Mouse (Mus musculus) hindbrain, postnatal 0 days (tissue): Measurements from ENCODE around the gene Lipn. TPM values are rescaled to one million over a fixed set of nuclear protein-coding genes. Genes with fewer than 3 reads are reported as not detected.
A peak's percentile ranks its signal among the peaks of the same experiment; 100 is the strongest.

Experiments
- ATAC-seq: fragments of 200-750 bp; cut with Nextera tagmentation; 2 replicates; pipeline ENCODE4 v1.8.0; 2017; ENCODE audit warnings: mild to moderate bottlenecking, moderate TSS enrichment, moderate library complexity
- DNase-seq: peaks from one replicate; pipeline ENCODE4 v3.0.0-alpha.2; 2015; ENCODE audit warnings: low spot score
- H3K27ac ChIP-seq: fragments of 300-500 bp; sonication (generic); 2 replicates; pipeline ENCODE4 v1.5.1; 2014; ENCODE audit warnings: mild to moderate bottlenecking
- H3K27me3 ChIP-seq: fragments of 300-500 bp; sonication (generic); 2 replicates; pipeline ENCODE4 v1.6.1; 2014; ENCODE audit warnings: low read length, mixed read lengths; ENCODE audit not compliant: insufficient read depth
- H3K36me3 ChIP-seq: fragments of 300-500 bp; sonication (generic); 2 replicates; pipeline ENCODE4 v1.6.1; 2014; ENCODE audit warnings: low read length, mixed read lengths; ENCODE audit not compliant: insufficient read depth
- H3K4me1 ChIP-seq: fragments of 300-500 bp; sonication (generic); 2 replicates; pipeline ENCODE4 v1.6.1; 2014; ENCODE audit warnings: antibody characterized with exemption, low read length, mixed read lengths; ENCODE audit not compliant: insufficient read depth
- H3K4me2 ChIP-seq: fragments of 300-500 bp; sonication (generic); 2 replicates; pipeline ENCODE4 v1.6.1; 2014; ENCODE audit warnings: low read depth, mild to moderate bottlenecking, low read length, moderate library complexity, mixed read lengths
- H3K4me3 ChIP-seq: fragments of 300-500 bp; sonication (generic); 2 replicates; pipeline ENCODE4 v1.5.1; 2014; ENCODE audit warnings: low read length
- H3K9ac ChIP-seq: fragments of 300-500 bp; sonication (generic); replicated peaks from 2 replicates; pipeline ENCODE4 v1.6.1; 2014; ENCODE audit warnings: mild to moderate bottlenecking, low read length, moderate library complexity, mixed read lengths
- H3K9me3 ChIP-seq: fragments of 300-500 bp; sonication (generic); 2 replicates; pipeline ENCODE4 v1.6.1; 2016; ENCODE audit warnings: low read length, mixed read lengths
- CTCF ChIP-seq: IDR thresholded peaks from 2 replicates; pipeline ENCODE4 v1.5.1; 2016; ENCODE audit warnings: antibody characterized with exemption, control low read depth, low read depth
- WGBS: fragments of 180-500 bp; shearing (Covaris S2); extraction: QIAGEN DNeasy Blood & Tissue Kit; methylation state at CpG from one replicate; pipeline ENCODE4 v1.1.7; 2014; 5-methylcytosine and 5-hydroxymethylcytosine counted together
- microRNA-seq, 2 experiments: library from miRNA; unstranded; fragments of <30 nt; microRNA quantifications; one replicate each; pipeline ENCODE4; 2016
- polyA plus RNA-seq: library from polyadenylated mRNA; unstranded; fragments of >200 nt; fragmentation: Nextera tagmentation; extraction: Ambion mirVana; gene quantifications from 2 replicates; pipeline ENCODE4 v1.2.1, GENCODE M21; 2015
- total RNA-seq: library from RNA; depleted of rRNA; stranded (reverse); fragments of >200 nt; gene quantifications from 2 replicates; pipeline ENCODE4 v1.2.3, GENCODE M21; 2014; rRNA removed

Gene Lipn
- total and polyA plus RNA-seq, 2 experiments from 2014 or later: not detected

DNA sequence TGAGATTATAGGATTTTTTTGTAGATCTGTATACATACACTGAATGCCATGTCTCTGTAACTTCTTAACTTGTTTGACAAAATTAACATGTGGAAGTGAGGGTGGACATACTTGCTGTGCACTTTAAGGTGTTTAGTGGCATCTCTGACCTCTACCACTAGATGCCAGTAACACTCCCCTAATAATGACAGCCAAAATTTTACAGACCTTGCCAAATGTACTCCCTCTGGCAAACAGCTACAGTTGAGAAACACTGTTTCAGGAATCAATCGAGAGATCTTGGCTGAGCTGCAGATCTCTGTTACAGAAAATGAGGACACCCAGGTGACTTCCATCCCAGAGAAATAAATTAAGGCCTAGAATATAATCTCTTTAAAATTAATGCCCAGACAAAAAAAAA lies 29.1 kb downstream of the Lipn start:
- Histone ChIP-seq H3K27me3 (no peaks in the 10 kb centered on the region), H3K36me3 (no peaks in the 10 kb centered on the region), H3K9ac (no peak overlapping the region), H3K9me3 (no peaks in the 10 kb centered on the region), H3K4me2 (no peak overlapping the region), H3K4me1 (no peaks in the 10 kb centered on the region), H3K4me3 (no peak overlapping the region), H3K27ac (no peak overlapping the region)
- WGBS: 51% methylated on average over 1 of the region's 1 CpGs
- peak; percentile 24; the same call in 1 of the 2 replicates for TF ChIP-seq CTCF
- no peak for ATAC-seq
- peak; percentile 2 for DNase-seq

DNA sequence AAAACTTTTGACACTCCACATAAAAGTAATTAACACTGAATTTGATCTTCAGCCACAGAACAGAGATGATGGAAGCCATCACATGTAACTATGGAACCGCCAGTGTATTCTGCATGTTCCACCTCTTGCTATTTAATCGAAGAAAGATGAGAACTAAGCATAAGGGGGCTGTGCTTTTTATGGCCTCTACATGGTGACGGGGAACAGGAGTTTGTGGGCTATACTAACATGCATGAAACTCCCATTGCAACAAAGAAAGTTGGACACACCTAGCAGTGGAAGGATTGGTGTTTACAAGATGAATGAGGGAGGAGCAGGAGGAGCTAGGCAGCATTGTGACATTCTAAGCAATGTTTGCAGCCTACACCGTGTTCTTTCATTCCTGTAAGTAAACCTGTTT lies 33.5 kb downstream of the Lipn start, which contains the start of gene Lipm:
Gene Lipm, plus strand, starts transcription at position 301 of the 400 bp plus-strand sequence.
- Histone ChIP-seq H3K4me1 (no peaks in the 10 kb centered on the region), H3K4me3 (no peak within 1 kb of the TSS), H3K36me3 (no peaks in the 10 kb centered on the region), H3K9ac (no peak within 1 kb of the TSS), H3K4me2 (no peak within 1 kb of the TSS), H3K9me3 (no peaks in the 10 kb centered on the region), H3K27ac (no peak within 1 kb of the TSS), H3K27me3 (no peaks in the 10 kb centered on the region)
- DNase-seq: no peak
- no peak for TF ChIP-seq CTCF
- no peak for ATAC-seq
- 88% methylated on average over 4 of the region's 4 CpGs for whole genome bisulfite sequencing

DNA sequence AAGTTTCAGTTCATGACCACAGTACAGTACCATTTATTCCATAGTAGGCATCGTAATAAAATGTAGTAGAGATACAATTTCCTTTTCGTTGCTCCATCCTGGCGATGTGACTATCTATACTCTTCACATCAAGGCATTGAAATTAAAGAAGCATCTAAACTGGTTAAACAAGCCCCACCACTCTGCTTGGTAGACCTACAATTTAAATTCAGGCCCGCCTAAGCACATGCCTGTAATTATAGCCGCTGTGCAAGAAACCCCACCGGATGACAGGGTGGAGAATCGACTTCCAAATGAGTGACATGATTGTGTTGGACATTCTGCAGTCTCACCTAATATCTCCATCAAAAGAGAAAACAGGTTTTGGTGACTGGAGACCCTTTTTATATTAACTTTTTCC lies 34.7 kb downstream of the Lipn start:
- no peaks in the 10 kb centered on the region for H3K4me1 ChIP-seq
- WGBS: 90% methylated on average over 7 of the region's 7 CpGs
- ATAC-seq (no peak), DNase-seq (no peak)
- no peak for TF ChIP-seq CTCF
- H3K27ac ChIP-seq: no peak overlapping the region
- no peak overlapping the region for H3K4me3 ChIP-seq
- H3K9ac ChIP-seq: no peak overlapping the region
- no peaks in the 10 kb centered on the region for H3K9me3 ChIP-seq
- no peak overlapping the region for H3K4me2 ChIP-seq
- H3K36me3 ChIP-seq: no peaks in the 10 kb centered on the region
- H3K27me3 ChIP-seq: no peaks in the 10 kb centered on the region

DNA sequence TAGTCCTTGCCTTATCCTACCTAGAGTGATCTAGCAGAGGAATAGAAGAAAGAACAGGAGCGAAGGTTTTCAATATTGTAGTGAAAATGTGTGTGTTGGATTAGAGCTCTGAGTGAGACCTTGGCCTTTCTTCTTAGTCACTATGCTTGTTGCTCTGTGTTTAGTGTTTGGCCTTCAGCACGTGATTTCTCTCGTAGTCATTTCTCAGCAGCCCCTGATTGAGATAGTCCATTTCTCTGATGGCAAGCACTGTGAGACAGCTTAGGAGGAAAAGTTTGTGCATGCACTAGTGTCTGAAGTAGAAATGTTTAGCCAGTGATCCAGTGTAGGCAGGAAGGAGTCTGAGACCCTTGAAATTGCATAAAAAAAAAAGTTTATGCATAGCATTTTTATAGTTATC lies 37.7 kb downstream of the Lipn start:
- Histone ChIP-seq H3K4me3 (no peak overlapping the region), H3K4me2 (no peak overlapping the region), H3K9me3 (no peaks in the 10 kb centered on the region), H3K36me3 (no peaks in the 10 kb centered on the region), H3K27ac (no peak overlapping the region), H3K27me3 (no peaks in the 10 kb centered on the region), H3K9ac (no peak overlapping the region), H3K4me1 (no peaks in the 10 kb centered on the region)
- ATAC-seq: no peak
- no peak for DNase-seq
- TF ChIP-seq CTCF: no peak
- WGBS: 92% methylated on average over 3 of the region's 3 CpGs

DNA sequence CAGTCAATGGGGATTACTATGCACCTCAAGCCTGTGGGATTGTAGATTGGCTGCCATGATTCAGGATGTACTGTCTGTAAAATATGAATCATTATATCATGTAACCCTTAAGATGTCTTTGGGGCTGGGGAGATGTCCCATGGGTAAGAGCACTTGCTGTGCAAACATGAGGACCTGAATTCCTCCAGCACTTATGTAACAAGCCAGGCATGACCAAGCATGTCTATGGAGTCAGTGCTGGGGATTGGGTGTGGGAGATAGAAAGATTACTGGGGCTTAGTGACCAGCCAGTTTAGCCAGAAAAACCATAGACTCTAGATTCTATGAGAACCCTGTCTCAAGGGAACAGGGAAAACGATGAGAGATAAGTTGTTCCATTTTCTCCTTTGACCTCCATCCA lies 51.9 kb downstream of the Lipn start:
- H3K4me1 ChIP-seq: no peaks in the 10 kb centered on the region
- no peaks in the 10 kb centered on the region for H3K9me3 ChIP-seq
- no peak overlapping the region for H3K9ac ChIP-seq
- no peaks in the 10 kb centered on the region for H3K36me3 ChIP-seq
- no peak overlapping the region for H3K27ac ChIP-seq
- H3K4me3 ChIP-seq: no peak overlapping the region
- no peaks in the 10 kb centered on the region for H3K27me3 ChIP-seq
- no peak for ATAC-seq
- no peak for TF ChIP-seq CTCF
- no peak overlapping the region for H3K4me2 ChIP-seq
- WGBS: 86% methylated on average over 1 of the region's 1 CpGs
- DNase-seq: no peak

DNA sequence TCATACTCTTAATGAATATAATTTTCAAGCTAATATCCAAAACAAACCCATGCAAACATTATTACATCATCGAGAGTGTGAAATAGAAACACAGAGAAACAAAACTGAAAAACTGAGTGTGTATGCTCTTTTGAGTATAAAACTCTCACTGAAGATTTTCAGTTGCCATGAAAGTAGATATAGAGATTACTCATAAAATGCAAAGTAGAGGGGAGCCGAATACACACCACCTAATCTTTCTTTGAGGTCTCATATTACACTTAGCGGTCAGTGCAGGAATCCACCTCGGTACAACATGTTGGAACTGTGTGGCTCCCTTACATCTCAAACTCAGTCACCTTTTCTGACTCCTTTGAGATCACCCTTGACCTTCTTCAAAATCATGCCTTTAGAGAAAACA lies 52.5 kb downstream of the Lipn start:
- no peak overlapping the region for H3K4me2 ChIP-seq
- ATAC-seq (no peak), DNase-seq (no peak)
- no peaks in the 10 kb centered on the region for H3K27me3 ChIP-seq
- H3K9me3 ChIP-seq: no peaks in the 10 kb centered on the region
- WGBS: 88% methylated on average over 4 of the region's 4 CpGs
- no peak overlapping the region for H3K9ac ChIP-seq
- H3K4me3 ChIP-seq: no peak overlapping the region
- no peak overlapping the region for H3K27ac ChIP-seq
- no peak for TF ChIP-seq CTCF
- H3K36me3 ChIP-seq: no peaks in the 10 kb centered on the region
- no peaks in the 10 kb centered on the region for H3K4me1 ChIP-seq

DNA sequence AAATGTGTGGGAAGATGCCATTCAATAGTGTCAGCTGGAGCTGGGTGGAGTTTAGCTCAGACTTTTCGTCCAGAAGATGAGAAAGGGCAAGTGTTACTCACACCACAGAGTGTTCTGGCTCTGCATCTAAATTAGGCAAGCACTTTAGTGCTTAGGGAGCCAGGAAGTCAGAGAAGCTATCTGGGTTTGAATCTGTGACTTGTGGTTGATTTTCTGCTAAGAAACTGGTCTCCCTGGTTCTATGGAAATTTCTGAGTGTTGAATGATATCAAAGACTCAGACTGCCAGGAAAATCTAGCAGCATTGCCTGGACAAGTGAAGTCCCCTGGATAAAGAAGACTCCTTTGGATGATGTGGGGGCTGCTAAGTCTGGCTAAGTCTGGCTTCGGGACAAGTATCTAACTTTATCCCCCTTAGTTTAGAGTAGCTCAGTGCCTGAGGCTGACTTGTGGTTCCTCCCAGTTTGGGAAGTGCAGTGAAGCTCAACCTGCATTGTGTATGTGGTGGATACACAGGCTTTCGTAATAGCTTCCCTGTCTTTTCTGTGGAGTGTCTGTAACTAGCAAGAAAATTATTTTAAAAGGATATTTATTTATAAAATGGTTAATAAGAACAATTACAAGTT lies 53.1 kb downstream of the Lipn start:
- no peak for TF ChIP-seq CTCF
- Histone ChIP-seq H3K27me3 (no peaks in the 10 kb centered on the region), H3K36me3 (no peaks in the 10 kb centered on the region), H3K9me3 (no peaks in the 10 kb centered on the region), H3K4me3 (no peak overlapping the region), H3K27ac (no peak overlapping the region), H3K9ac (no peak overlapping the region), H3K4me1 (no peaks in the 10 kb centered on the region), H3K4me2 (no peak overlapping the region)
- 61% methylated on average over 3 of the region's 3 CpGs for WGBS
- DNase-seq (no peak), ATAC-seq (no peak)

Small RNA genes within 50 kb of the gene (microRNA-seq; reads per million reads assigned to microRNA genes)
- gene Gm23334: 0 reads per million in 2 experiments

Other genes with a start within 250 kb of the Lipn start
- not detected in 2 replicates for gene Lipf, start 106.2 kb upstream of the Lipn start, total RNA-seq
- not detected in 2 replicates for gene Lipf, start 106.2 kb upstream of the Lipn start, polyA plus RNA-seq
- gene Lipk, start 59.1 kb upstream of the Lipn start, total RNA-seq: not detected in 2 replicates
- gene Lipk, start 59.1 kb upstream of the Lipn start, polyA plus RNA-seq: 0.06 and 0.14 TPM in 2 replicates
- 0.16 TPM in 1 of 2 replicates, not detected in the other for gene Lipm, start 33.6 kb downstream of the Lipn start, total RNA-seq
- gene Lipm, start 33.6 kb downstream of the Lipn start, polyA plus RNA-seq: not detected in 2 replicates
- not detected in 2 replicates for gene Ankrd22, start 98.7 kb downstream of the Lipn start, total RNA-seq
- gene Ankrd22, start 98.7 kb downstream of the Lipn start, polyA plus RNA-seq: not detected in 2 replicates
- 16.1 and 21.2 TPM in 2 replicates for gene Stambpl1, start 124.9 kb downstream of the Lipn start, total RNA-seq
- gene Stambpl1, start 124.9 kb downstream of the Lipn start, polyA plus RNA-seq: 19.4 and 19.5 TPM in 2 replicates
- gene Acta2, start 188.2 kb downstream of the Lipn start, total RNA-seq: 8.1 and 8.6 TPM in 2 replicates
- gene Acta2, start 188.2 kb downstream of the Lipn start, polyA plus RNA-seq: 6.7 and 13.1 TPM in 2 replicates
- gene Fas, start 223.3 kb downstream of the Lipn start, total RNA-seq: 0.47 and 0.78 TPM in 2 replicates
- gene Fas, start 223.3 kb downstream of the Lipn start, polyA plus RNA-seq: 2.4 and 2.8 TPM in 2 replicates